Mouse (Mus musculus) NIH3T3 (cell line): Measurements from ENCODE around the gene Olfr279.
A peak's percentile ranks its signal among the peaks of the same experiment; 100 is the strongest.

Experiments
- DNase-seq: peaks from one replicate; pipeline ENCODE4 v3.0.0-alpha.2; 2012; ENCODE audit warnings: low read depth

Gene Olfr279

DNA sequence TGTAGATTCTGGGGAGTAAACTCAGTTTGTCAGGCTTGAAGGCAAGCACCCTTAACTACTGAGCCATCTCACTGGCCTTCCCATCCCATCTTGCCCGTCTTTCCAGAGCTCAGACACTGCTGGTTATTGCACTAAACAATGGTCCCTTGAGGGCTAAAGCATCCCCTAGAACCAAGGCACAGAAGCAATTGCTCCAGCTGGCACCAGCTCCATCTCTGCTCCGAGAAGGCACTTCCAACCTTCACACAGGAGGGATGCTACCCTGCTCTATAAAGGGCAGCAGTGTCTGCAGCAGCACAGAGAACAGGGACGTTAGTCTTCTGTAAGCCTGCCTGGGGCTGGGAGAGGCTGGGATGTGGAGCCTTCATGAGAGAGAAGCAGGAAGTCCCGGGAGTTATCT, at the start of gene Olfr279:
Gene Olfr279, plus strand, starts transcription at position 301 of the 400 bp plus-strand sequence.
- no peak for DNase-seq

DNA sequence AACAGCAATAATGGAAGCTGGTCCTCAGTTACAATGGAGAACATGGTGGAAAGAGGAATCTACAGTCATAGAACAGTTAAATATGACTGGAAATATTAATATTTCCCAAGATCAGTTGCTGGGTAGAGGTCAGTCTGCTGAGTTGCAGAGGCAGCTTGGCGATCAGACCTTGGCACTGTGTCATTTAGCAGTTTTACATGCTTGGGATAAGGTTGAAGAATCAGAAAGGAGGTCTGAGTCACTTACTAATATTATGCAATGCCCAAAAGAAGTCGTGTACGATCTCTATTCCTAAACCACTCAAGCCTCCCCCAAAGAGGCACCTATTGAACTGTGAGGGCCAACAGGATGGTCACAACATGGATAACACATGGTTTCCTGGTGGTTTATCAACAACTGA, 47.6 kb upstream of the Olfr279 start:
- no peak for DNase-seq

DNA sequence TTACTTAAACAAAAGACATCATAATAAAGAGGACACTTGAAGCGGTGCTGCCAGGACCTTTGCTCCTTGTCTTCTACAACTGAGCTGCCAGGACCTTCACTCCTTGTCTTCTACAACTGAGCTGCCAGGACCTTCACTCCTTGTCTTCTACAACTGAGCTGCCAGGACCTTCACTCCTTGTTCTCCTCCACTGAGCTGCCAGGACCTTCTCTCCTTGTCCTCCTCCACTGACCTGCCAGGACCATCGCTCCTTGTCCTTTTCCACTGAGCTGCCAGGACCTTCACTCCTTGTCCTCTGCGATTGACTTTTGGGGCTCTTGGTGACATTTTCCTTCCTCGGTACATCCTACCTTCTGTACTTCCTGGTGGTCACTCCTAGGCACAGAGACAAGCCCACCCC, 43.7 kb upstream of the Olfr279 start:
- DNase-seq = no peak

DNA sequence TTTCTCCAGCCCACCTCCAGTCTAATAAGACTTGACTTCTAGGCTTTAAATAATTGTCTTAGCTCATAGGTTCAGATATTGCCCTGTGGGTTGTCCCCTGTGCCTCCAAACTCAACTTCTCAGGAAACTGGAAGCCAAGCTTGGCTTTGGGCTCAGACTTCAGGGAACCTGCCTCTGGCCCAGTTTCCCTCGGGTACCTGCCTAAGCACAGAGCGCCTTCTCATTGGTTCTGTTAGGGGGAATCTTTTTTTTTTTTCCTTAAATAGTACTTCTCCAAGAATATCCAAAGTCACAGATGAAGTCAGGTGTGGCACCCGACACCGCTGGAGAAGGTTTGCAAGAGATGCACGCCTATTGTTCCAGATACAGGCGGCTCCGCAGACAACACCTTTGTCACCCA, 39.9 kb upstream of the Olfr279 start, which contains the start of gene Olfr281:
Gene Olfr281, plus strand, starts transcription at position 301 of the 400 bp plus-strand sequence.
- no peak for DNase-seq

DNA sequence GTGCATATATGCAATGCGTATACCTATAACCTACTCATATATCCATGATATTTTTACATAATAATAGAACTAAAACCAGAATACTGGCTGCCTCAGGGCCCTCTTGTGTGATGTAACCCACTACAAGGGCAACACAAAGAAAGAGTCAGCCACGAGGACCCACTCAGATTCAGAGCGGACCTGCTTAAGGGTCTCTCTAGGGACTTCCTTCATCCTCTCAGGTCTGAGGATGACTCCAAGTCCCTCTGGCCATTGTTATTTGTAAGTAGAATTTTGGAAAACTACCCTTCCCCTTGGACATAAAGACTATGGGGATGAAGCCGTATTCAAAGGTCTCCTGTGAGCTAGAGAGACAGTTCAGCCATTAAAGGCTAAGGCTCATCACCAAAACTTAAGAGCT, 22.6 kb upstream of the Olfr279 start, which contains the start of gene OR5BS1P:
Gene OR5BS1P, plus strand, starts transcription at position 301 of the 400 bp plus-strand sequence.
- DNase-seq = no peak

DNA sequence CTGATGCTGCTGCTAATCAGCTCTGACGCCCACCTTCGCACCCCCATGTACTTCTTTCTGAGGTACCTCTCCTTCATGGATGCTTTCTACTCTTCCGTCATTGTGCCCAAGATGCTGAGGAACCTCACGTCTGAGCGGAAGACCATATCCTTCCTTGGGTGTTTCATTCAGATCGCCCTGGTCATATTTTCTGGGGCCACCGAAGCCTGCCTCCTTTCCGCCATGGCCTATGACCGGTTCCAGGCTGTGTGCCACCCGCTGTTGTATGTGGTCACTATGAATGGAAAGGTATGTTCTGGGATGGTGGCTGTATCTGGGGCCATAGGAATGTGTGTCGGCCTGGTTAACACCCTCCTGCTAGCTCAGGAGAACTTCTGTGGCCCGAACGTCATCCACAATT, 20.7 kb upstream of the Olfr279 start:
- no peak for DNase-seq

DNA sequence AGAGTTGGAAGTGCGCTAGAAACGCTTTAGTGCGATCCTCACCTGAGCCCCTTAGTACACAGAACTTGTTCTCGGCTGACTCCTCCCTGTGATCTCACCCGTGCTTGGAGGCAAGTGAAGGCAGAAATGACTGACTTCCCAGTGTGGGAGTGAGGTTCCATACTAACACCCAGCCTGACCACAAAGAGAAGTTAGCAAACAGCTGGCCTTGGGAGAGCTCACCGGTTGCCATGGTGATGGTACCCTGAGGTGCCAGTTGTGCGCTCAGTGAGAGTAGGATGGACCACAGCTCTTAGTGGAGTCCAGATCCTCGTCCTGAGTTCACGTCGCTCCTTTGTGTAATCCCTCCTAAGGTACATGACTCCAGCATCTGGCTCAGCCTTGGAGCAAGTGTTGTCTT, 17.2 kb upstream of the Olfr279 start:
- no peak for DNase-seq

DNA sequence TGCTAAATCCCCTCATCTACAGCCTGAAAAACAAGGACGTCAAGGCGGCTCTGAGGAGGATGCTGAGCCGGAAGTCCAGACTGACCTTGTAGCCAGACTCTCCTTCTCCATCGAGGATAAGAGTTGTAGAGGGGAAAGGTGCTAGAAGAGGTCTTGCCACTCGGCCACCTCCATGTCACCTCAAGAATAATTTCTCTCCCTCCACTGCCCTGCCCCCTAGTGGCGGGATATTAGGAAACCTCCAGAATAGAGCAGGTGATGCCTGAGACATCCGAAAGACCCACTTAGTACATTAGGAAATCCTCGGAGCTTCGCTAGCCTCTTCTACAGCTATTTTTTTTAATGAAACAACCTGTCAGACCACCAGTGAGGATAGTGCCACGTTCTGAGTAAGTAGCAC, 16.8 kb upstream of the Olfr279 start:
- DNase-seq = peak; percentile 31

DNA sequence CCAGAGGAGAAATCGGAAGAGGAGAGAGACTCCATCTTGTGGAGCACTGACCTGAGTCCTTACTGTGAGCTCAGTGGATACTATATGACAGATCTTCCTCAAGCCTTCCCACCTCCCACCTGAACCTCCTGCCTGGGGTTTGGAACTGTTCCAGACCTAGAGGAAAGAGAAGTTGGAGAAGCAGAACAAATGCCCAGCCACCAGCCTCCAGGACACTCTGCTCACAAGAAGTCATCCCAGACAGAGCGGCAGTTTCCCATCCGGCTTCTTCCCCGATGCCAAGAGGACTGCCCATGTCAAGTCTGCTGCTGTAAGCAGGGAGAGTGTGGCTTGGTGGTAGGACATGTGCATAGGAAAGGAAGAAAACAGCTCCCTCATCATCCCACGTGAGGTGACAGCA, 15.9 kb upstream of the Olfr279 start:
- DNase-seq = no peak

DNA sequence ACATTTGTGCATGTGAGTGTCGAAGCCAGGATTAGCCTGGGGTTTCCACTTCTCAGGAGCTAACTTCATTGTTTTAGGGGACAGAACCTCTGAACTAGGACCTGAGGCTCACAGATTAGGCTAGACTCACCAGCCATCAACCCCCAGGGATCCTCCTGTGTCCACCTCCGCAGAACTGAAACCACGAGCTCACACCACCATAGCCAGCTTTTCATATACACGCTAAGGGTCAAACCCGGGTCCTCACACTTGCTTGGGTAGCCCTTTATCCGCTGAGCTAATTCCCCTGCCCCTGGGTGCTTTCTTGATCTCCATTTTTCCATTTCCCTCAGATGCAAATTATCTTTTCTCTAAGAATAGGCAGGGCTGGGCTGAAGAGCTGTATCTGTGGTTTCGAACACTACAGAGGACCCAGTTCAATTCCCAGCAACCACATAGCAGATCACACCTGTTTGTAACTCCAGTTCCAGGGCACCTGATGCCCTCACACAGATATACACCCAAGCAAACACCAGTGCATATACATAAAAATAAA, 12.6 kb upstream of the Olfr279 start:
- DNase-seq = no peak

DNA sequence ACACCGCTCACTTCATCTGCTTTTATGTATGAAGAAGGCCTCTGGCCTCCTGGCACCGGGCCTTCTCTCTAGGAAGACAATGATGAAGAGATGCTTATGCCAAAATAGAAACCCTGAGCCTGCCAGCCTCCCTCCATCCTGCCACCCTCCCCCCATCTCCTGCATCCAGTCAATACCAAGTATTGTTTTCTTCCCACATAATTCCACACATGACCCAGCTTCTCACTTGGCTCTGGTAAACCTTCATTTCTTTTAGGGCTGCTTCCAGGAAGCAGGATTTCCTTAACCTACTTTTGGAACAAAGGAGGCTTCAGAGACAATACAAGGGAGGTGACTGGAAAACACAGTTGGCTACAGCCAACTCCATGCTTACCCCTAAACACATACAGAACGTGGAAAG, 9.5 kb upstream of the Olfr279 start, which contains the start of gene Lalba:
Gene Lalba, minus strand, starts transcription at position 21 of the 400 bp plus-strand sequence.
- DNase-seq = no peak

DNA sequence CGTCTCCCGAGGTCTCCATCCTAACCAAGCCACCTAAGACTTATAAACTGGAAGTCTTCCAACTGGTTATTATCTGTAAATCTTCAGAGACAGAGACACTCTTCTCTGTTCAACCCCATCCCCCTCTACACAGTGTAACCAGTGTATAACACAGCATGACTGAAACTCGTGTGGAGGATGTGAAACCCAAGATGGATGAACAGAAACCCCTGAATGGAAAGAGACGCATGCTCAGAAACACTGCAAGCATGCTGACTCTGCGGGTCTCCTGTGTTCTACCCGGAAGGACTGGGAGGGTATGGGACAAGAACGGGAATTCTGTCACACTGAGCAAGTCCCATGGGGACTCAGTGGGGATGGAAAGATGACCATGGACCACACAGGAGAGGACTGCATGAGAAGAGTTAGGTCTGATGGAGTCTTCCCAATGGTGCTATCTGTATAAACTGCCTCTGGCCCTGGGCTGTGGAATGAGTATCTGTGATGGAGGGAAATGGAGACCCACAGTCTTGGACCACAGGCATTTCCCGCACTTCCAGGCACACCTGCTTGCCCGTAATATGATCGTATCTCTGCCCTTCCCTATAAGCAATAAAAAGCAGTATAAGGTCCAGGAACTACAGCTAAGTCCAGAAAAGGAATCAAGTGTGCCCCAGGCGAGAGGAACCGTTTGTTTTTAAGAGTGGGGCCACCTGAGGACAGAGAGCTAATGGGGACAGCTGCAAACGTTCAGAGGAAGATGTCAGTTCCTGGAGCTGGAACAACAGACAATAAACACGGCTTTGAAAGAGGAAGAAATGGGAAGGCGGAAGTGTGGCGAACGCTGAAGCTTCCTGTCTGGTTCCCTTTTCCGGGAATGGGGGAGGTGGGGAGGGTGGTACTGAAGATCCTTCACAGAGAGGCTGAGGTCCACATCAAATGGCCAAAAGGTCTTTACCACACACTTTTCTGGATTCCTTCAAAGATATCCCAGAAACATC, 8.0 kb upstream of the Olfr279 start:
- no peak for DNase-seq

DNA sequence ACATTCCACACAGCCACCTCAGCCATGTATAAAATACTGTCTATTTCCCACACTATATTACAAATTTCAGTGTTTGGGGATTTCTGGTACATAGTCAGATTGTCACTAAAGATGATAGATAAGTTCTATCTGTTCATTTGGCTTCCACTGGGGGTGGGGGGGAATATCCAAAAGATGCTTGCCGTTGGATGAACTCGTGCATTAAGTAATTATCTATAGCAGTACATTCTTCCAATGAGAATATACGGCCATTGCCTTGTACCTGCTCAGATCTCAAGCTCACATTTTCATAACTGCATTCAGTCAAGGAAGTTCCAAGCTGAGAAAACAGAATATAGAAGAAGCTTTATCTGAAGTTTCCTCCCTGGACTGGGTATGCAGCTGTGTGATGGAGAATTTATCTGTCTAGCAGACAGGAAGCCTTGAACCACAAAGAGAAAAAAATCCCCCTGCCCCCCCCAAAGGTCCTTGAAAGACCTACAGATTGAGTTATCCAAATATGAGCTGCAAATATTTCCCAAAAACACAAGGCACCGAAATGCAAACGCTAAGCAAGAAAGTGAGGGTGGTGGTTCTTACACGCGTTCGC, 5.7 kb upstream of the Olfr279 start:
- no peak for DNase-seq

DNA sequence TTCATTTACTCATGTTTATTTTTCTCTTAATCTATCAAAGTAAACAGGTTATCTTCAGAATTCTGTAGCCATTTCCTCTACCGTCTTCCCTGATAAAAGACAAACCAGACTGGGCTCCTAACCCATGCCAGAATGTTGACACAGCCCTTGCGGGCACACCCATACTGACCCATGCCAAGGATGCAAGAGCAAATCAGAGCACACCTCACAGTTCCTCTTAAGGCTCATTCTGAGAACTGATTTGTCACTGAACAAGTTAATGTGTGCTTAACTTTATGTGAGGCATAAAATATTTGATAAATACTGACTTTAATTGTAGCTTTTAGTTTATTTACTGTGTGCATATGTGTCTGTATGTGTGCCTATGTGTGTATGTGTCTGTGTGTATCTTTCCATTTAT, 870 bp upstream of the Olfr279 start:
- DNase-seq = no peak

DNA sequence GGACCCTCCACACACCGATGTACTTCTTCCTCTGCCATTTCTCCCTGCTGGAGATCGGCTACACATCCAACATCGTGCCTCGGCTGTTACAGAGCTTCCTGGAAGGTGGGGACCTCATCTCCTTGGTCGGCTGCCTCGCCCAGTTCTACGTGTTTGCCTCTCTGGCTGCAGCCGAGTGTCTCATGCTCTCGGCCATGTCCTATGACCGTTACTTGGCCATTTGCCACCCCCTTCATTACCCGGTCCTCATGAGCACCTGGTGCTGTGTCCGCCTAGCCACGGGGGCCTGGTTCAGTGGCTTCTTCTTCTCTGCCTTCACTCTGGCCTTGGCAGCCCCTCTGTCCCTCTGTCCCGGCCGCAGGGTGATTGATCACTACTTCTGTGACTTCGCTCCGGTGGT, 5.4 kb downstream of the Olfr279 start:
- DNase-seq = no peak

DNA sequence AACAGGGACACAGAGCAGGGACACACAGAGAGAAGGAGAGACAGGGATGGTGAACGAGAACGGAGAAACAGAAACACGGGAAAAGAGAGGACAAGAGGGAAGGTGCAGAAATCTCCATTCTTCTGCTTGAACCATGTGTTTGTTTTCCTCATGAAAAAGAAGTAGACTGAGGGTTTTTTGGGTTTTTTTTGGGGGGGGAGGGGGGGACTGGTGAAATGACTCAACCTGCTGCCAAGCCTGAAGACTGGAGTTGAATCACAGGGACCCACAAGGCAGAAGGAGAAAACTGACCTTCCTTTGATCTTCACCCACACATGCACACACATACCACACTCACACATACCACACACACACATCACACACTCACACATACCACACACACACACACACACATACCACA, 11.1 kb downstream of the Olfr279 start:
- peak; percentile 56 for DNase-seq

DNA sequence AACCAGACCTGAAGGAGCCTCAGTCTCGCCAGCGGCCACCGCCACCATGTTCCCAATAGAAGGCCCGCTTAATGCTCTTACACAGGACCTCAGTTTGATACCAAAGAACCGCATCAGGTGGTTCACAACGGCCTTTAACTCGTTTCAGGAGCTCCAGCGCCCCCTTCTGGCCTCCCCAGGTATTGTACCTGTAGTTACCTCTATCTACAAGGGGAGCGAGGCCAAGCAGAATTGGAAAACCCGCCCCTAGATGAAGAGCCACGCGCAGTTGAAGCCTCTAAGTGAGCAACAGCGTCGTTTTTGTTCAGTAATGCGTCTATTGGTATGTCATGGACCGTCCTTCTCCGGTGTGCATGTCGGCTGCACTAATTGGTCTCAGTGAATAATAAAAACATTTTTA, 12.3 kb downstream of the Olfr279 start:
- peak; percentile 71 for DNase-seq

DNA sequence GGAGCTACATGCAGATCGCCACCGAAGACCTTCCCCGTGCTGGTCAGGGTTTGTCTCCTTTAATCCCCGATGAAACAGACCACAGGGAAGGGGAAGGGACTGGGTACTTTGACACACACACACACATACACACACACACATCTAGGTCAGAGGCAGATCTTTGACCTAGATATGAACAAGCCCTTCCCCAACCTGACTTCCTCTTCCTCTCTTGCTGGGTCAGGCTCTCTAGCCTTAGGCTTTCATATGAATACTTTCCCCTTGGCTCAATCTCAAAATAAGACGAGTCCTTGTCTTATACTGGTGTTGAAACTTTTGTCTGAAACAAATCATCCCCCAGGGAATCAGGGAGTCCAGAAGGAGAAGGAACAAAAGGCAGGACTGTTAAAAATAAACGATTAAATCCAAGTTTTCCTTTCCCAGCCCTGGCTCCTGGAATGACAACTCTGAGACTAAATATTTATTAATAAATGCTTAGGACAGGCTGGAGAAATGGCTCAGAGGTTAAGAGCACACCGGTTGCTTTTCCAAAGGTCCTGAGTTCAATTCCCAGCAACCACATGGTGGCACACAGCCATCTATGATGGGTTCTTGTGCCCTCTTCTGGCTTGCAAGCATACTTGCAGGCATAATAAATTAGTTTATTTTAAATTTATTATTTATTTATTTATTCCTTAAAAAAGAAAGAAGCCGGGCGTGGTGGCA, 14.2 kb downstream of the Olfr279 start:
- DNase-seq = peak; percentile 49

DNA sequence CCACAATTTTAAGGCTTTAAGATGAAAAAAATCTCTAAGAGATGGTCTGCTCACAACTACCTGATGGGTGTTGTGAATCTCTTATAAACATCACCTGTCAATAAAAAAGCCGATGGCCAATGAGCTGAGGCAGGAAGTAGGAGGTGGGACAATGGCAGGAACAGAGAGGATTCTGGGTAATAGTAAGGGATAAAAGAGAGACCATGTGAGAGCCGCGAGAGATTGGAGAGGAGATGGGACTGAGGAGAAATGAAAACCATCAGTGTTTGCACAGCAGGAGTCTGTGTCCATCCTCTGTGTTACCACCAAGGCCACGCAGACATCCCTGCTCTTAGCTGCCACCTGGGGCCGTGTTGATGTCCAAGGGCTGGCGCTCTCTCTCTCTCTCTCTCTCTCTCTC, 15.1 kb downstream of the Olfr279 start:
- DNase-seq = no peak

DNA sequence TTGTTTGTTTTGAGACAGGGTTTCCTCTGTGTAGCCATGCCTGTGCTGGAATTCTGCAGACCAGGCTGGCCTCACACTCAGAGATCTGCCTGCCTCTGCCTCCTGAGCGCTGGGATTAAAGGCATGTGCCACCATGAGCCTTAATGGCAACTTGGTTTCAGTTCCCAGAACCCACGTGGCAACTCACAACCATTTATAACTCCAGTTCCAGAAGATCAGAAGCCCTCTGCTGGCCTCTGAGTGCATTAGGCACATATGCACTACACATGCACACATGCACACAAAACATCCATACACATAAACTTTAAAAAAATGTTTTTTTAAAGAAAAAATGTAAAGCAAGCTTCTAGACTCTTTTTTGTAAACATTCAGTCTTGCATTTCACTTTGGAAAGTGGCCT, 17.2 kb downstream of the Olfr279 start:
- DNase-seq = no peak

DNA sequence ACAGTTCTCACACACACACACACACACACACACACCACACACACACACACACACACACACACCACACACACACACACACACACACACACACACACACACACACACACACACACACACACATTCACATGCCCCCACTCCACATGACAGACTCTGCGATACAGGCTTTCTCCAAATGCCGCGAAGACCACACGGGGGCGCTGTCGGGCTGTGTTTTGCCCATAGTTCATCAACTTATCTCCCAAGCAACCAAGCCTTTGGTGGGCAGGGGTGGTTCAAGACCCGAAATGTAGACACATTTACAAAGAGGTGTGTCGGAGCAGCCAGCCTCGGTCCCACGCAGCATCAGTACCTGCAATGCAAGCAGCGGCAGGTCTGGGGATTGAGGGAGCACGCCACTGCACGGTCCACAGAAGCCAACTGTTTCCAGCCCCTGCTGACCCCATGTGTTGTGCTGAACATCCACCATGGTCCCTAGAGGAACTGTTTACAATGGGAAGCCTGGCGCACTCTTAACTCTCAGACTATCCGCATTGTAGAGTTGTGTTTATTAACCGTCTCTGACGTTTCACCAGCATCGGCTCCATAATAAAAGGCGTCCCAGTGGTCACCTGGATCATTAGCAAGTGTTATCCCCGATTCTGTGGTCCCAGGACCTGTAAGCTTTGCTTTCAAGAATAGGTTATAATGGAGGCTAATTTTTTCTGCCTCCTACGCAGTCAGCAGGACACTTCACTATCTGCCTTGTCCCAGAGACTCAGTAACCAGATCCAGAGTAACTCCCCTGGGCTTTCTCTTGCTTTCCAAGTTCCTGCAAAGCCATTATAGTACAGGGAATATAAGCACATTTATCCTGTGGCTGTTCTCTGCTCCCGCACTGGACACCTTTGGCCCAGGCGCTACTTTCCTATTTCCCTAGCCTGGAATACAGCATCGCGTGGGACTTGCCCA, 18.5 kb downstream of the Olfr279 start:
- DNase-seq = peak; percentile 89
